Mouse (Mus musculus) left cerebral cortex, adult 9 months (tissue): ENCODE results near the gene Rnpep.
A peak's percentile ranks its signal among the peaks of the same experiment; 100 is the strongest.
"Not testable (repeated sequence)": the region's sequence is repeated elsewhere in the genome, so short reads cannot be mapped to it uniquely, and the experiment has no call there.

Experiments used
- DNase-seq, 2 experiments: peaks; one replicate each; pipeline ENCODE4 v3.0.0; 2022; ENCODE audit warnings: low spot score in 2 of 2

Rnpep gene

DNA sequence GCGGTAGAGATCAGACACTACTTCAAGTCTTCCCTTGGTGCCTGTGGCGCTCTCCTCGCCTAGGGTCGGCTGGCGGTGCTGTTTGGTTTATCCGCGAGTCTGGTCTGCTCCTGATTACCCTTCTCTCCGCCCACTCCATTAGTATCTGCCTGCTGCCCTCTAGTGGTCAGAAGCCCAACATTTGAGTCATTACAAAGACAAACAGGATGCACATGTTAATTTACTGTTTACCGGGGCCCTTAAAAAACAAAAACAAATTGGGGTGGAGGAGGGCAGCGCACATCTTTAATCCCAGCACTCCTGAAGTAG is 24.8 kb downstream of the Rnpep start:
- DNase-seq = peak in 1 of 2 experiments; percentile 78

DNA sequence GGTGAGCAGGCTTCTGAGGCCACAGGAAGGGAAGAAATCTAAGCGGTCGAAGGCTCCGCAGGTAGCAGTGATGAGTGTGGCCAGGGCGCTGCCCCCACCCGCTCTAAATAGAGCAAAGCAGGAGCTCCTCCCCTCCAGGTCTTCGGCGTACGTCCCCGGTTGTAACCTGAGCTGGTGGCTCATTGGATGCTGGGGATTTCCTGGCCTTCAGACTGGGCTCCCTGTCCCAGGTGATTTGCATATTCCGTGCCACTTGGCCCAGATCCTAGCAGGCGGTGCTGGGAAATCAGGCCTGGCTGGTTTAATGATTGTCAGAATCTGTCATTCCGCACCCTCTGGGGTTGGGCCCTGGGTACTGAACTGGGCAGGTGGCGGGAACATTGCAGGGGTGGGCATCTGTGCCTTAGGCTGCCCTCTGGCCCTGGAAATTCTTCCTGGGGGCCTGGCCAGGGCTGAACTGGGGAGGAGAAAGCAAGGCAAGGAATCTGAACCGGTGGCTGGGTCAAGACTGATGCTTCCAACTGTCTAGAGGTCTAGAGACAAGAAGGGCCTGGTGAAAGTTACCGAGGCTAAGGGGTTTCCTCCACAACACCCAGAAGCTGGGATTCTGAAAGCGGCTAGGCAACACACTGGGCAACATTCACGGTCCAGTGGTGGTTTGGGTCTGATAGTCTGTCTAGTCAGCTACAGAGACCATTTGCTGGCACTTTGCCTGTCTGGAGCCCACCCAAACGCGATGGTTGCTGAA is 25.3 kb downstream of the Rnpep start, which contains the start of gene Elf3:
Elf3 (minus strand) TSS at position 189 of the 748 bp plus-strand sequence.
- no peak for DNase-seq

DNA sequence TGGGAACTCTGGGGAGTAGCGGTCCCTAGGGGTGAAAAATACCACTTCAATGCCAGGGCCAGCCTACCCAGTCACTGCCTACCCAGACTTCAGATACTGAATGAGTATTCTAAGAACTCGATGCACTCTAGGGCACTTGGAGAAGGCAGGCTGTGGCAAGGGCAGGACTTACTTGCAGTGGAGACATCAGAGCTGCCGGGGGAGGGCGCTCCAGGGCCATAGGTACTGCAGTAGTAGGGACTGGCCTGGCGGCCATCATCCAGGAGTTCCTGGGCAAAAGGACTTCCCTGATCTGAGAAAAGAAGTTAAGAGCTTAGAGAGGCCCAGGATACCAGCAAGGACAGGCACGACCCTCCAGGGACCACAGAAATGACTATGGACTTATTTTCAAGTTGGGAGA is 27.6 kb downstream of the Rnpep start:
- DNase-seq = no peak

DNA sequence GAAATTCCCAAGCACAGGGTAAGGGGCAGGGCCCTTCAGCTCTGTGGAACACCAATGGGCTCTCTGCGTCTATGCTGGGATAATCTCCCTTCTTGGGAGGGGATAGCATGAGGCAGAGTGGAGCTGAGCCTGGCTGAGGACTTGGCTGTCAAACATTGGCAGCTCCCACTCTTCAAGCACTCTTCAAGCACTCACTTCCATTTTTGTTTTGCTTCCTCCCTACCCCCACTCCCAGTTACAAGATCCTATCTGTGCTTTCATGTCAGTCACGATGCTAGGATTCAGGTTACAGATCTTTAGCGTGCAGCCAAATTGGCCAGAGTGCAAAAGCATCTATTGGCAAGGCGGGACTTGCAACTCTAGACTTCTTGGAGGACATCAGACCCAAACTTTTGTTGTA is 31.0 kb downstream of the Rnpep start:
- no peak for DNase-seq

DNA sequence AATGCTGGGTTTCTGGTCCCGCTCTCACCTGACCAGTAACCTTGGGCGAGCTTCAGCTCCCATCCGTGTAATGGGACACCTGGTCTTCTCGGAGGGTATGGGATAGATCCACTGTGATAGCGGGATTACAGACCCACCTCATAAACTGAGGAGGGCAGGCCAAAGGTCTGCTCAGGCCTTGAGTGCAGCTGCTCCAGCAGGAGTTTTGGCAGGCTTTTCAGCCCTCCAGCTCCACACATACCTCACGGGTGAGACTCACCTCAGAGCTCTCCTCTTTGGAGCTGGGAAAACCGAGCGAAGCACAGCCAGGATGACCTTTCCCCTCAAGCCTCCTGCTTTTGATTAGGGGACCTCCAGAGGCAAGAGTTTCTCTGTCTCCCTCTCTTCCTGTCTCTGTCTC is 32.5 kb downstream of the Rnpep start:
- no peak for DNase-seq

DNA sequence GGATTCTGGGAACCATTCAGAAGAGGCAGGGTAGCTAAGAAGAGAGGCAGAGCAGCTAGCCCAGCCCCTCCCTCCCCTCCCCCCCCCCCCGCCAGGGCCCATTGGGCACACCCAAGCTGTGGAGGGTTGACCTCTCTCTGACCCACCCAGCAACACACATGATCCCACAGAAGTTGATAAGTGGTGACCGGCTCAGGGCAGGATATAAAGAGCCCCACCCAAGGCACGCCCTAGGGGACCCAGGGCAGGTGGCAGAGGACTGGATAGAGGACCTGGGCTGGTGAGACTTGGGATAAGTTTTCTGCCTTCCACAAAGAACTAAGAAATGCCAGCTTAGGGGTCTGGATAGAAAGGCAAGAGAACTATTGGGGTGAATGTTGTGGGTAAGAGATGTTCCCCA is 33.2 kb downstream of the Rnpep start:
- DNase-seq = no peak

DNA sequence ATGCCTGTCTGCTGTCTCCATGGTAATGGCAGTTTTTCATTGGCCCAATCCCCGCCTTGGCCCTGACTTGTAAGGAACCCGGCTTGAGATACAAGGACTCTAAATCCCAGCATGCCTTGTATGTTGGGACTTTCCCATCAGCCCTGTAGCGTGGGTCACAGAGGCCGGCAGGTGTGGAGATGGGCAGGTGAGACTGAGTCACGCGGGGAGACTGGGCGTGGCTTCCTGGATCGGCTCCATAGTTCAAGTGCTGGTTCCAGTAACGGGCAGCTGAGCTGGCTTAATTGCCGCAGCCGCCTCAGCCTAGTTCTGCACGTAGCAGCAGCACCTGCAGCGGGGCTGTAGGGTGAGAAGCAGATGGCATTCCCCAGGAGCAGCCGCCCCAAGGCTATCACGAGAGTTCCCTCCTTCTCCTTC is 35.4 kb downstream of the Rnpep start:
- peak; percentile 52 to 70 for DNase-seq

DNA sequence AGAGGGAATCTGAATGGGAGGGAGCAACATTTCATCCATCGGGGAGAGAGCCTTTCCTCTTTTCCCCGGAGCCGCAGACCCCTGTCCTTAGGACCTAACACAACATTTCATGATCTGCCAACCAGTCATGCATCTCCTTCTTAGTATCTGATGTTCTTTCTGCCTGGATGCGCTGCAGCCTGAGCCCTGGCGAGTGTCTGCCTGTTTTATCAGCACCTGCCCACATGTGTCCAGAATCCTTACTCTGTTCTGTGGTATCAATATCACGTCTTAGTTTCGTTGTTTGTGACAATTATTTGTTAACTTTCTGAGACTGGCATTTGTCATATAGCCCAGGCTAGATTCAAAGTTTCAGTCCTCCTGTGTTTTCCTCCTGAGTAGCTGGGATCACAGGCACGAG is 39.9 kb downstream of the Rnpep start:
- DNase-seq = no peak

DNA sequence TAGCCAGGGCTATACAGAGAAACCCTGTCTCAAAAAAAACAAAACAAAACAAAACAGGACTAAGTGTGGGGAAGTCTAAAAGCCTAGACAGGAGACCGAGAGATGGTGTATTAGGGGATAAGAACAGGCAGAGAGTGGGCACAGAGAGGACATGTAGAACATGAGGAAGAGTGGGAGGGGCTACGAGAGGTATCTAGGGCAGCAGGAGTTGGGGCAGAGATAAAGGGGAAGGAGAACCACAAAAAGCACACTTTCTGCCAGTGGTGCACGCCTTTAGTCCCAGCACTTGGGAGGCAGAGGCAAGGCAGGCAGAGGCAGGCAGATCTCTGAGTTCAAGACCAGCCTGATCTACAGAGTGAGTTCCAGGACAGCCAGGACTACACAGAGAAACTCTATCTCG is 43.7 kb downstream of the Rnpep start:
- DNase-seq = not testable (repeated sequence)

DNA sequence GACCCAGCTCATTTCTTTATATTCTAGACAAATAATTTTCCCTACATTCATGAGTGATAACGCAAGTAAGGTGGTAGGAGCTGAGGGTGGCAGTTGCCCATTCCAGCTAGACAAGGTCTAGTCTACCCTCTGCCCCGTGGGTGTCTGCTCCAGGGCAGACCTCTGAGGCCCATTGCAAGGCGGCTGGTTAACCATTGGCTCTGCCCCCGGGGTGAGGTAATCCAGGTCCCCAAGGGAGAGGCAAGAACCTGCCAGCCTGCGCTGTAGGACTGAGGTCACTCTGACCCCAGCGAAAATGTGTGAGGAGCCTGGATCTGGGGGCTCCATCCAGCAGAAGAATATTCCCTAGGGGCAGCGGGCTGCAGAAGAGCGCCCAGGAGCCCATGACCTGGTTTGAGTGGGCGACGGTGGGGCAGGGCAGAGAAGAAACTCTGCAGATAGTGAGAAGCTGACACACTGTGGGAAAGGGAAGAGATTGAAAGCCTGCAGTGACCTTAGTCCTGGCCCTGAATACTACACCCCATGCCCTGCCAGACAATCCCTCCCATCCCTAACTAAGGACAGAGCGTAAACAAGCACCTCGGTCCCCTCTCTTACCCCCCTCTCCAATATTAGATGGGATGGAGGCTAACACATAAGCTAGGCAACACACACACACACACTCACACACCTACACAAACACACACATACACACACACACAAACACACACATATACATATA is 46.6 kb downstream of the Rnpep start:
- no peak for DNase-seq

DNA sequence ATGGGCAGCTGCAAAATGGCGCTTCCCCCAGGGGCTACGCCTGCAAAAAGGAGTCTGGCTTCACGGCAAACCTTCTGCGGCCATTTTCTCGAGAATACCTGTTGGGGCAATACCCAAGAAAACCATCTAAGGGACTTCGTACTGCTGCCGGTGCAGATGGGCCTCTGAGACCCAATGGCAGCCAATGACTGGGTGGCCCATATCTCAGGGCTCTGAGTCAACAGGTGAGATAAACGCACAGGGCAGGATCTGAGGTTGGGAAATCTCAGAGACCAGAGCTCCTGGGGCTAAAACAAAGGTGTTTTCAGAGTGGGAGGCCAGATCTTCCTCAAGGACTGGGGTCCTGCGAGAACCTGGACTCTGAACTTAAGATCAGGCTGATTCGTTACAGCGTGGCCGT is 49.1 kb downstream of the Rnpep start:
- no peak for DNase-seq

DNA sequence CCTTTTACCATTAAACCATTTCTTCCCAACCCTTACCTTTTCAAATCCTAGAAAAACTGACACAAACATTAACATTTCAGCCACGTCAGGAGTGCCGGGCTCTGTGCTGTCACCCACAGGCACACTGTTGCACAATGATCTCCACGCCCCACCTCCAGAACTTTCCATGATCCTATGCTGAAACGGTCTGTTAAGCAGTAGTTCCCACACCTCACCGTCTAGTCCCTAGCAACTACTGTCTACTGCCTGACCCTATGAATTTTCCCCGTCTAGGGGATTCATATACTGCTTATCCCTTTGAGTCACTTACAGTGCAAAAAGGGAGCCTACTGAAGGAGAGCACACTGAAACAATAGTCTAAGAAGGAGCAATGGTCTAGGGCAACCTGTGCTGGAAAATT is 49.9 kb downstream of the Rnpep start:
- DNase-seq = no peak

DNA sequence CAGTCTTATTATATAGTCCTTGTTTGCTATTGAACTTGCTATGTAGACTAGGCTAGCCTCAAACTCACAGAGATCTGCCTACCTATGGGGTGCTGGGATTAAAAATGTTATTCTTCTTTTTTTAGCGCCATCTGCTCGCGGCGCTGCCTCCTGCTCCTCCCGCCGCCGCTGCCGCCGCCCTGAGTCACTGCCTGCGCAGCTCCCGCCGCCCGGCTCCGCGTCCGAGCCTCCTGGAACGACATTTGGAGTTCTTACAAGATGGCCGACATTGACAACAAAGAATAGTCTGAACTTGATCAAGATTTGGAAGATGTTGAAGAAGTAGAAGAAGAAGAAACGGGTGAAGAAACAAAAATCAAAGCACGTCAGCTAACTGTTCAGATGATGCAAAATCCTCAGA is 52.0 kb downstream of the Rnpep start:
- DNase-seq = not testable (repeated sequence)

DNA sequence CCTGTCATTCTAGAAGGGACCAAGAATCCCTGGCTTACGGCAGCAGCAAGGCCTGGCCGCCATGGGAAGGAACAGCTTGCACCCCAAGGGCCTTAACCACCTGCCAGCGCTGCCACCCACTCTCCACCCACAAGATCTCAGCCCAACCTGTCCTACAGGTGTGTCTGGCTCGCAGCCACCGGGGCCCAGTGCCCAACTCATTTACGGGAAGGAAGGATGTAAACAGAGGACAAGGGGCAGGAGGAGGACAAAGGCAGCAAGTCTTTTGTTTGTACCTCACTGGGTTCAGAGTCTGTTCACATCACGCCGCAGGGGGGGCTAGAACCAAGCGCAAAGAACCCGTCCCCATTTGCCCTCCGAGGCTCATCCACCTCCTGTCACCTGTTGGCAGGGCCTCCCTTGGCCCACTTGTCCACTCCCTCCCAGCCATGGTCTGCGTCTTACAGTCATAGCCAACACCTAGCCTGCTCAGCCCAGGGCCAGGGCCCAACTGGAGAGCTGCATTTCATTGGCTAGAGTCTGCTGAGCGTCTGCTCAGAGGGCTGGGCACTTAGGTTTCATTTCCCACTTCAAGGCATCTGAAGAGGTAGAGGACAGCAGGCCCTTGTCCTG is 56.4 kb downstream of the Rnpep start:
- DNase-seq = no peak

DNA sequence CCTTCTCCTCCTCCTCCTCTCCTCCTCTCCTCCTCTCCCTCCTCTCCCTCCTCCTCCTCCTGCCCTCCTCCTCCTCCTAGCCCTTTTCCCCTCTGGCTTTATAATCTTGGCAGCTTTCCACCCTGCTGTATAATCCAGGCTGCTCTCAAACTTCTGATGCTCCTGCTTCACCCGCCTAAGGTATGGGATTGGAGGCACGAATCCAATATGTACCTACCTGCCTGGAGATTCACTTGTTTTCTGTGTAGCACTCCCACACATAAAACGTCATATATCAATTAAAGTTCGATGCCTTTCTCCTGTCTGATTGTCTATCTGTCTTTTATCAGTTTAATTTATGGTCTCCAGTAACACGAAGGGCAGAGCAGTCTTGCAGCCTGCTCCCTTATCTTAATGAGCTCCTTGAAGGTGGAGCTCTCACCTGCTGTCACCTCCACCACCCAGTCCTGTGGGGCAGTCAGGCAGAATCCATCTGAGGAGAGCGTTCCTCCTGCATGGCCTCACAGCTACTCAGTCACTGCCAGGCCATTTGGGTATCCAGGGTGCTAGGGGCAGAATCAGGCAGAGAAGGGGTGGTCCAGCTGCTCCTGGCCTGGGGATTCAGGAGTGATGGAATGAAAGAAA is 58.8 kb downstream of the Rnpep start:
- DNase-seq = no peak

DNA sequence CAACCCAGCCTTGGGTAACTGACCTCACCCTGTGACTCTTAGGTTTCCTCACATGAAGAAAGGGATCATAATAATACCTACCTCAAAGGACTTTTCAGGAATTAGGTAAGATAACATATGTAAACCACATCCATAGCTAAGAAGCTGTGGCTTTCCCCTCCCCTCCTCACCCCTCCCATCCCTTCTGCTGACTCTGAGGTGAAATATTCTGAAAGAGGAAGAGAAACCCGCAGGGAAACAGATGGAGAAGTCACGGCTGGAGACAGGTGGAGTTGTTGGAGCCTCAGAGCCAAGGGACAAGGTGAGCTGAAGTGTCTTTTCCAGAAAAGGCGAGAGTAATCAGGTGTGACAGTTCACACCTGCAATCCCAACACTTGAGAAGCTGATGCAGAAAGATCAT is 59.7 kb downstream of the Rnpep start:
- DNase-seq = no peak

DNA sequence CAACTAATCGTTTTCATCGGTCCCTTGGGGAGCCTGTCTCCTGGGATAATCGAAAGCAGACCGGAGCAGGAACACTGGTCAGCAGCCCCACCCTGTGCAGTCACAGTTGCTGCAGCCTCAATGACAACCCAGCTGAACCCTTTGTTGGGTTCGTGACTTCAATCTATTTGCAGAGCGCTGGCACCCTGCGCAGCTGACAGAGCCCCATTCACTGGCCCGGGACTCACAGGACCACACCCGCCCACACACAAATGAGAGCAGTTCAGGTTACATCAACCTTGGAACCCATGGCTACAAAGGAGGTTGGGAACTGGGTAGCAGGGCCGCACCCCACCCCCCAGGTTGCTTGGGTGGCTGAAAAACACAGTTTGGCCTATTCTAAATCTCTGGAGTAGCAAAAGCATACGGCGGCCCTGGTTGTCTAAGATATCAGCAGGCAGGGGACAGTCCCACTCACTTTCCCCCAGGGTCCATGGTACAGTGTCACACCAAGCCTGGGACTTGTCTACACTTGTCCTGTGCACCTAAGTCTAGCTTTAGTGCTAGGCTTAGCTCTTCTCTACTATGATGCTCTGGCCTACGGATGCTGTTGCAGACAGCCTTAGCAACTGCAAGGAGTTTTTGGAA is 66.2 kb downstream of the Rnpep start:
- no peak for DNase-seq

DNA sequence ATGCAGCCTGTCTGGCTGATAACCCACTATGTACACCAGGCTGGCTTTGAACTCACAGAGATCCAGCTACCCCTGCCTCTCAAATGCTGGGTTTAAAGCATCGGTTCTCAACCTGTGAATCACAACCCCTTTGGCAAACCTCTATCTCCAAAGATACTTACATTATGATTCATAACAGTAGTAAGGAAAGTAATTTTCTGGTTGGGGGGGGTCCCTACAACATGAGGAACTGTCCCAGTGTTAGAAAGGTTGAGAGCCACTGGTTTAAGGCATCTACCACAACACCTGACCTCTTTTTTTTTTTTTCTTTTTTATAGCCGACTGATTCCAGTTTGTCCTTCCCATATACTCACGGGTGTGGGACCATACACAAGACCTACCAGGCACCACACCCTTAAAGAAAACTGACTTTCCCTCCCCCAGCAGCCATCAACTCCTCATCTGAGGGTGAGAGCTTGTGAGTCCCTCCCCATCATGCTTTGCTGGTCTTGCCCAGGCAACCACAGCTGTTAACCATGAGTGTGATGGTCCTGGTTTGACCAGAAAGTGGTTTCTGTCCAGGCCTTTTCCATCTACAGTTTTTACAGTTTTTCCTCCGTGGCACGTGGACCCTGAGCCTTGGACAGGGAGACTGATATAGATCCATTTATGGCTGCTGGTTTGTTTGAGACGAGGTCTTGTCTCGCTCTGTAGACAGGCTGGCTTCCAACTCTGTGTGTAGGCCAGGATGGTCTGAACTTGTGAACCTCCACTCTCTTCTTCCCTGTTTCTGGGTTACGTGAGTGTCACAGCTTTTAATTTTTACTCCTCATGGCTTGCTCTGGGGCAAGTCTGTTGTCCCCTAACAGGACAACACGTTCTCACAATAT is 69.9 kb downstream of the Rnpep start:
- no peak for DNase-seq
